Mouse (Mus musculus) gastrocnemius, postnatal 36 days (tissue): ENCODE data around the gene Sord. TPM values are rescaled to one million over a fixed set of nuclear protein-coding genes. Genes with fewer than 3 reads are reported as not detected.
A peak's percentile ranks its signal among the peaks of the same experiment; 100 is the strongest.

Experiments used
- DNase-seq, 2 experiments: peaks; one replicate each; pipeline ENCODE4 v3.0.0; 2022
- intact Hi-C: fragments of 180-260 bp; cut with DNase I; formaldehyde crosslinking; loops from one replicate; pipeline ENCODE4 v1.15.1; 2025
- total RNA-seq, 2 experiments: library from RNA; stranded (reverse); gene quantifications; 2 replicates each; pipeline ENCODE4 v1.2.3; 2021

Sord gene
- total RNA-seq, 2 experiments from 2014 or later: 39.0 to 51.1 TPM

DNA sequence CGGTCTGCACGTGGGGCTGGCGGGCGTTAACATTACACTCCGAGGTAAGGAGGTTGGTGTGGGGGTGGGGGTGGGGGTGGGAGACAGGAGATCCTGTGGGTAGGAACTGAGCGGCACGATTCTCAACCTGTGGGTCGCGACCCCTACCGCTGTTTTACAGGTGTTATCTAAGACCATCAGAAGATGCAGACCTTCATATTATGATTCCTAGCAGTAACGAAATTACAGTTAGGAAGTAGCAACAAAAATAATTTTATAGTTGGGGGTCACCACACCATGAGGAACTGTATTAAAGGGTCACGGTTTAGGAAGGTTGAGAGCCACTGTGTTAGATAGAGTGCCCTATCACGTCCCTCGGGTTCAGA lies 66.1 kb downstream of the Sord start:
- intact Hi-C loops: loop anchor here (5.0 kb wide), 1 partner anchor 108 kb away; no protein-coding TSS in a partner anchor
- DNase-seq: no peak

- no peak for DNase-seq
- intact Hi-C loops: loop anchor here (5.0 kb wide), 1 partner anchor 109 kb away; no protein-coding TSS in a partner anchor
Measured at GRCm38 (mm10) chr2:122301081-122301920, 66.8 kb downstream of the Sord start.

DNA sequence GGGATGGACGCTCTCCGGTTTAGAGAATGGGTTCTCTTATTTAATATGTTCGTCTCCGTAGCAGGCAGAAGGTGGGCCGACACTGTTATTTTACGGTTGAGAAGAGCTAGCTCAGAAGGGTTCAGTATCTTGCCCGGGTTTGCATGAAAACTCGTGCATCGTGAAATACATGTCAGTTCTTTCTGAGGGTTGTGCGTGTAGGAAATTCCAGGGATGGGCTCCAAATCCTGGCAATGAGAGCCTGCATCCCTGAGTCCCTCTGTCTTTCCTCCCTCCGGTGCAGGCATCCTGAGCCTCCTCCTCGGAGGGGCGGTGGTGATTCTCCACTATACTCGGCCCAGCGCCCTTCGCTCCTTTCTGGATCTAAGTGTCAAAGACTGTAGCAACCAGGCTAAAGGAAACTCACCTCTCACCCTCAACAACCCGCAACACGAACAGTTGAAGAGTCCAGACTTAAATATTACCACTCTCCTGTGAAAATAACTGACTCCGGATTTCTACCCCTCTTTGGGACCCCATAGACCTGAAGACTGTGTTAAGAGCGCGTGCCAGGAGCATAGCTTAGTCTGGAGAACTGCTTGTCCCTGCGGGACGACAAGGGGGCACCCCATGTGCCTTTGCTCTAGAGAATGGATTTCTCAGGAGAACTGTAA lies 67.5 kb downstream of the Sord start:
- DNase-seq: no peak

GRCm38 (mm10) chr2:122302574-122303241 lies 68.2 kb downstream of the Sord start:
- intact Hi-C loops: loop anchor here (5.0 kb wide), 1 partner anchor 110 kb away; no protein-coding TSS in a partner anchor
- no peak for DNase-seq

More for the DNA sequence above, 67.5 kb downstream of the Sord start:
- intact Hi-C loops: loop anchor here (5.0 kb wide), 1 partner anchor 110 kb away; no protein-coding TSS in a partner anchor

- no peak for DNase-seq
- intact Hi-C loops: loop anchor here (5.0 kb wide), 1 partner anchor 112 kb away; no protein-coding TSS in a partner anchor
Measured at GRCm38 (mm10) chr2:122304544-122304943, 70.0 kb downstream of the Sord start.

DNA sequence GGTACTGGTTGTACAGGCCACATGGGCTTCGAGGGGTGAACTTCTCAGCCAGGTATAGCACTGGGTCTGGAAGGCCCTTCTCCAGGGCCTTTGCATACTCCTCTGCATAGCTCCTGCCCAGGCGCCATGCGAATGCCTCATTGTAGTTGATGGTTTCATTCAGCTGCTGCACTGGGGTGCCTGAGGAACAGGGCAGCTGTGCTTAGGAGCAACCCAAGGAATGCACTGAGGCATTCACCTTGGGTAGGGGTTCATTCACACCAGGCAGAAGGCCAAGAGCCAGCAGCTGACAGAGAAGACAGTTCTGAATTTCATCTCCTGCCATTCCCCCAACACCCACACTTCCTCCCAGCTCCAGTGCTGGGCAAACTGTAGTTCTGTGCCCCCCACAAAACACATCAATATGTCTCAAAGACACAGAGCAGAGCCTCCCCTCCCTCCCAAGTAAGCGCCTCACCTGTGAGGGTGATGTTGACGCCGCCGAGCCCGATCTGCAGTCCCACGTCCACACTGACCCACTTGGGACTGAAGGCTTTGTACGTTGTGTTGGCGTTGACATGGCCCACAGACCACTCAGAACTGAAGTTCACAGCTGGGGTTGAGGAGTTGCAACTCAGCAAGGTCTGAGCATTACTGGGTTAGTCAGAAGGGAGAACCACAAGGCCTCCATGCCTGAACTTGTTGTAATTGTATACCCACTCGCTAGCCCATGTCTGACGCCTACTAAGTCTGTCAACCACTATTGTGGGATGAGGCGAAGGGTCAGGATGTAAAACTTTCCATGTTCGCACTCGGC lies 70.7 kb downstream of the Sord start:
- no peak for DNase-seq
- intact Hi-C loops: no loop called here

GRCm38 (mm10) chr2:122306184-122306583 lies 71.6 kb downstream of the Sord start:
- DNase-seq: no peak
- intact Hi-C loops: no loop called here

DNA sequence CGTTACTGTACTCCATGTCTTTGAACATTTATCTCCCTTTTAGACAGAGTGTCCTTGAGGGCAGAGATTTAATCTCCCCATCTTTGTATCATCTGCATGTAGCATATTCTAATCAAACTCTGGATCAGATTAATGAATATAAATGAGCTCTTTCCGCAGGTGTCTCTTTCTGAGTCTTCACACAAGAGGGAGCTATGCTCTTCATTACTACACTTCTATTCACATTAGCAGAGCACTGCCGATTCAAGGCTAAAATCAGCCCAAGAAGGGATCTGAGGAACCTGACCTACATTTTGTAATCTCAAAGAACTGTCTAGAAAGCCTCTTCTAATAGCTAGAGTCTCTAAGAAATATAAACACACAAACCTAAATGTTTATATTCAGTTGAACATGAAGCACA lies 75.1 kb downstream of the Sord start:
- intact Hi-C loops: no loop called here
- DNase-seq: no peak

GRCm38 (mm10) chr2:122311561-122311960 lies 77.0 kb downstream of the Sord start:
- DNase-seq: no peak
- intact Hi-C loops: no loop called here

- intact Hi-C loops: no loop called here
Measured at GRCm38 (mm10) chr2:122312722-122313417, 78.3 kb downstream of the Sord start.

GRCm38 (mm10) chr2:122313536-122313935 lies 79.0 kb downstream of the Sord start, which contains the start of gene Duoxa1:
Gene Duoxa1, minus strand, starts transcription at chr2:122313730.
- DNase-seq: no peak
- intact Hi-C loops: no loop called here

More at GRCm38 (mm10) chr2:122312722-122313417, 78.3 kb downstream of the Sord start:
- DNase-seq: peak; percentile 41 to 53

Other genes with a start within 250 kb of the Sord start
- gene Eif3j1, start 206.2 kb upstream of the Sord start, total RNA-seq: 10 to 100 TPM; 25.8 to 32.1 TPM
- 1 to 10 TPM; 4.1 to 4.8 TPM for gene Spg11, start 116.4 kb upstream of the Sord start, total RNA-seq
- gene B2m, start 87.1 kb upstream of the Sord start, total RNA-seq: 10 to 100 TPM; 61.2 to 75.7 TPM
- gene Trim69, start 74.0 kb upstream of the Sord start, total RNA-seq: not detected
- gene Patl2, start 48.6 kb upstream of the Sord start, total RNA-seq: not detected
- gene Terb2, start 48.5 kb upstream of the Sord start, total RNA-seq: not detected
- gene Duox2, start 63.7 kb downstream of the Sord start, total RNA-seq: under 1 TPM in 1 of 2 experiments, not detected in 1; 0.17 TPM
- not detected for gene Duoxa2, start 64.2 kb downstream of the Sord start, total RNA-seq
- under 1 TPM; 0.41 to 0.49 TPM for gene Duoxa1, start 79.0 kb downstream of the Sord start, total RNA-seq
- under 1 TPM; 0.47 to 0.66 TPM for gene Duox1, start 80.9 kb downstream of the Sord start, total RNA-seq
- 1 to 10 TPM; 1.9 to 2.1 TPM for gene Shf, start 134.4 kb downstream of the Sord start, total RNA-seq
- gene Slc28a2, start 191.7 kb downstream of the Sord start, total RNA-seq: 1 to 10 TPM; 3.8 to 6.0 TPM